Mouse (Mus musculus) kidney, postnatal 0 days (tissue): Measurements from ENCODE around the gene Asb15. TPM values are rescaled to one million over a fixed set of nuclear protein-coding genes. Genes with fewer than 3 reads are reported as not detected.

Experiments
- ATAC-seq: fragments of 200-750 bp; cut with Nextera tagmentation; replicated peaks from 2 replicates; pipeline ENCODE4 v1.8.0; 2017; ENCODE audit warnings: low read depth, moderate number of reproducible peaks, moderate TSS enrichment, moderate library complexity; ENCODE audit not compliant: low FRiP score
- DNase-seq: peaks from one replicate; pipeline ENCODE4 v3.0.0-alpha.2; 2016; ENCODE audit warnings: low spot score
- H3K27ac ChIP-seq: fragments of 300-500 bp; sonication (generic); 2 replicates; pipeline ENCODE4 v1.5.1; 2014; ENCODE audit warnings: mild to moderate bottlenecking
- H3K27me3 ChIP-seq: fragments of 300-500 bp; sonication (generic); 2 replicates; pipeline ENCODE4 v1.6.1; 2014; ENCODE audit warnings: low read length, mixed read lengths; ENCODE audit not compliant: insufficient read depth
- H3K36me3 ChIP-seq: fragments of 300-500 bp; sonication (generic); 2 replicates; pipeline ENCODE4 v1.6.1; 2014; ENCODE audit warnings: low read length, mixed read lengths; ENCODE audit not compliant: insufficient read depth
- H3K4me1 ChIP-seq: fragments of 300-500 bp; sonication (generic); replicated peaks from 2 replicates; pipeline ENCODE4 v1.6.1; 2014; ENCODE audit warnings: antibody characterized with exemption, low read length, mixed read lengths; ENCODE audit not compliant: insufficient read depth
- H3K4me2 ChIP-seq: fragments of 300-500 bp; sonication (generic); 2 replicates; pipeline ENCODE4 v1.6.1; 2014; ENCODE audit warnings: mild to moderate bottlenecking, low read length, moderate library complexity, mixed read lengths
- H3K4me3 ChIP-seq: fragments of 300-500 bp; sonication (generic); replicated peaks from 2 replicates; pipeline ENCODE4 v1.5.1; 2014; ENCODE audit warnings: low read depth, low read length
- H3K9ac ChIP-seq: fragments of 300-500 bp; sonication (generic); 2 replicates; pipeline ENCODE4 v1.6.1; 2014; ENCODE audit warnings: low read depth, low read length
- H3K9me3 ChIP-seq: fragments of 300-500 bp; sonication (generic); replicated peaks from 2 replicates; pipeline ENCODE4 v1.6.1; 2016; ENCODE audit warnings: low read length, inconsistent platforms, mixed read lengths
- CTCF ChIP-seq: IDR thresholded peaks from 2 replicates; pipeline ENCODE4 v1.5.1; 2016; ENCODE audit warnings: antibody characterized with exemption, low read depth, mild to moderate bottlenecking, moderate library complexity
- WGBS: fragments of 180-500 bp; shearing (Covaris S2); extraction: QIAGEN DNeasy Blood & Tissue Kit; methylation state at CpG from one replicate; pipeline ENCODE4 v1.1.7; 2014; 5-methylcytosine and 5-hydroxymethylcytosine counted together
- polyA plus RNA-seq: library from polyadenylated mRNA; unstranded; fragments of >200 nt; fragmentation: Nextera tagmentation; extraction: Ambion mirVana; gene quantifications from 2 replicates; pipeline ENCODE4 v1.2.1, GENCODE M21; 2015

The Asb15 gene
- polyA plus RNA-seq, 1 experiment from 2014 or later: 1.0 TPM

DNA sequence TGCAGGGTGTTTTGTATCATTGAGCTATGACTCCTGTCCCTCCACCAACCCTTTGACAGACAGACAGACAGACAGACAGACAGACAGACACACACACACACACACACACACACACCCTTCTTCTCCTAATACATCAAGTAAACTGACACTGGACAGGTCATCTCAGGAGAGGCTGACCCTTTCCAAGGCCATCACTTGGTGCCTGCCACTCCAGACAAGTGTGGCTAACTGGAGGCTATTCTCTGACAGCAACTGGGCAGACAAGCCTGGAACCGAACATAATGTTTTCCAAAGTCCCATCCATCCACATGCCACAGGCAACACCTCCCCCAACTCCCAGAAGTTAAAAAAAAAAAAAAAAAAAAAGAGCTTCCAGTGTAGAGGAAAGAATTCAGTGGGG is 73.7 kb downstream of the Asb15 start:
- Histone ChIP-seq H3K4me3 (no peak overlapping the region), H3K9me3 (no peaks in the 10 kb centered on the region), H3K36me3 (no peaks in the 10 kb centered on the region), H3K4me1 (no peaks in the 10 kb centered on the region), H3K4me2 (no peak overlapping the region), H3K27me3 (no peaks in the 10 kb centered on the region), H3K9ac (no peak overlapping the region), H3K27ac (no peak overlapping the region)
- ATAC-seq (no peak), DNase-seq (no peak)
- no peak for TF ChIP-seq CTCF
- 15% methylated on average over 1 of the region's 1 CpGs for WGBS

DNA sequence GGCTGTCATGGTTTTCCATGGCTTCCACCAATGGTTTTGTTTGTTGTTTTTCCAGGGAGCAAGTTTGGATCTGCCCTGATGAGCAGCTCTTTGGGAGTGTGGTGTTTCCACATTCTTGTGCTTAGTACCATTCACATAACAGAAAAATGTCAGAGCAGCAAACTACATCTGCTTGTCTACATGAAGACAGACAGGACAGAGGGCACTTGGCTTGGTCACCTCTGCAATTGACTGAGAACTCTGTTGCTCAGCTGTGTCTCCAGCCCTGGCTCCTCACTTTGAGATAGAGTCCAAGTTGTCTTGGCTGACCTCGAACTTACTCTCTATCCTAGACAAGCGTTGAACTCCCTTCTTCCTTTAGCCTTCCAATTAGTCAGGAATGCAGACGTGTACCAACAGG is 74.4 kb downstream of the Asb15 start:
- no peak for DNase-seq
- Histone ChIP-seq H3K27ac (no peak overlapping the region), H3K36me3 (no peaks in the 10 kb centered on the region), H3K4me1 (no peaks in the 10 kb centered on the region), H3K9me3 (no peaks in the 10 kb centered on the region), H3K4me3 (no peak overlapping the region), H3K27me3 (no peaks in the 10 kb centered on the region), H3K4me2 (no peak overlapping the region), H3K9ac (no peak overlapping the region)
- WGBS: 81% methylated on average over 3 of the region's 3 CpGs
- ATAC-seq: no peak
- no peak for TF ChIP-seq CTCF

DNA sequence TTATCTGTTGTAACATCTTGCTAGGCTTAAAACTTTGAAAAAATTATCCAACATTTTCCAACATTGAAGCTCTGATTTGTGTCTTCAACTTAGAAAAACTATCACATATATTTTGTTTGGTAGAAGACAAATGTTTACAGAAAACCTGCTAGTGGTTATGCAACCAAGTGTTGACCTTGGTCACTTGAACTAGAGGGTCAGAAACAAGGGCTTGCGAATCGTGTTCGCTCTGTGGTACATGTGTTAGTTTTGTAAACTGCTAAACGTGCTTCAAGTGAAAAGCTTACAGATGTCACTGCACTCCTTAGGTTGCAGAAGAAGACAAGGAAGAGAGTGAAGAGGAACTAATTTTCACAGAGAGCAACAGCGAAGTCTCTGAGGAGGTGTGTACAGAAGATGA is 75.0 kb downstream of the Asb15 start:
- ATAC-seq (no peak), DNase-seq (no peak)
- WGBS: 85% methylated on average over 5 of the region's 5 CpGs
- Histone ChIP-seq H3K9ac (no peak overlapping the region), H3K27ac (no peak overlapping the region), H3K9me3 (no peaks in the 10 kb centered on the region), H3K36me3 (no peaks in the 10 kb centered on the region), H3K27me3 (no peaks in the 10 kb centered on the region), H3K4me2 (no peak overlapping the region), H3K4me3 (no peak overlapping the region), H3K4me1 (no peaks in the 10 kb centered on the region)
- no peak for TF ChIP-seq CTCF

DNA sequence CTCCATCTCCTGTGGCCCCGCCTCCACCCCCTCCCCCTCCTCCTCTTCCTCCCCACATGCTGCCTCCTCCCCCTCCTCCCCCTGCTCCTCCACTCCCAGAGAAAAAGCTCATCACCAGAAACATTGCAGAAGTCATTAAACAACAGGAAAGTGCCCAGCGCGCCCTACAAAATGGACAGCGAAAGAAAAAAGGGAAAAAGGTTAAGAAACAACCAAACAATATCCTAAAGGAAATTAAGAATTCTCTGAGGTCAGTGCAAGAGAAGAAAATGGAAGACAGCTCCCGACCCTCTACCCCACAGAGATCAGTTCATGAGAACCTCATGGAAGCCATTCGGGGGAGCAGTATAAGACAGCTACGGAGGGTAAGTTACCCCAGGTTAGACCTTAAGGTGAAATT is 76.3 kb downstream of the Asb15 start:
- Histone ChIP-seq H3K27me3 (no peaks in the 10 kb centered on the region), H3K4me1 (no peaks in the 10 kb centered on the region), H3K4me2 (no peak overlapping the region), H3K4me3 (no peak overlapping the region), H3K9ac (no peak overlapping the region), H3K27ac (no peak overlapping the region), H3K36me3 (no peaks in the 10 kb centered on the region), H3K9me3 (no peaks in the 10 kb centered on the region)
- no peak for DNase-seq
- 98% methylated on average over 7 of the region's 7 CpGs for WGBS
- no peak for TF ChIP-seq CTCF
- no peak for ATAC-seq

DNA sequence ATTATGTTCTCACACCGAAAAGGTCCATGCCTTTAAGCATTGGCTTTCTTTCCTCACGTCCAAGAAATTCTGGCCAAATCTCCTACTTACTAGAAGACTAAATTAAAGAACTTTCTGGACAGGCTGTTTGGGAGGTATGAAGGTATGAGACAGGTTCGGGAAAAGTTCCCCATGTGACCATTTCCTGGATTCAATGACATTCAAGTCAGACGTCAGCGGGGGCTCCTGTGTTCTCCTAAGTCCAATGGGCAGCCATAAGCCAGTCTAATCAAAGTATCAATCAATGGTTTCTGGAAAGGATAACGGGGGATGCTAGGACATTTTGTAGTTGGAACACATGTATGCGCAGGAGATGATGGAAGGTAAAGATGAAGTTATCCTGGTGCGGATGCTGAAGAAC is 77.7 kb downstream of the Asb15 start:
- Histone ChIP-seq H3K27ac (no peak overlapping the region), H3K4me2 (no peak overlapping the region), H3K27me3 (no peaks in the 10 kb centered on the region), H3K9me3 (no peaks in the 10 kb centered on the region), H3K9ac (no peak overlapping the region), H3K4me3 (no peak overlapping the region), H3K4me1 (no peaks in the 10 kb centered on the region), H3K36me3 (no peaks in the 10 kb centered on the region)
- 95% methylated on average over 8 of the region's 8 CpGs for WGBS
- DNase-seq (no peak), ATAC-seq (no peak)
- TF ChIP-seq CTCF: no peak

DNA sequence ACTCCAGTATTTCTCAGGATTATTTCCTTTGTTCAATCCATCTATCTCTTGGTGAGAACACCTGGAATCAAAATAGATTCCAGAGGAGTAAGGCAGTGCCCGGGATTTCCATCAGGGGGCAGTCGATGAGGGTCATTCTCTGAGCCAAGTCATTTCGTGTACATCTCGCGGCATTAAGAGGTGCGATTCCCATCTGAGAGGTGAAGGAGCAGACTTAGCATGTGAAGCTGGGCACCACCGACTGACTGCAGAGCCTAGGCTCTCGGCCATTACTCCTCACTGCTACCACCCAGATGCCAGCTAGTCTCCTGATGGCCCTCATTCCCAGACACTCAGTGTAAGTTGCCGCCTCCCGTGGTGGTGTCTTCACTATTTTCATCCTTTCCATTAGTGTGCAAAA is 78.6 kb downstream of the Asb15 start:
- 82% methylated on average over 10 of the region's 10 CpGs for WGBS

DNA sequence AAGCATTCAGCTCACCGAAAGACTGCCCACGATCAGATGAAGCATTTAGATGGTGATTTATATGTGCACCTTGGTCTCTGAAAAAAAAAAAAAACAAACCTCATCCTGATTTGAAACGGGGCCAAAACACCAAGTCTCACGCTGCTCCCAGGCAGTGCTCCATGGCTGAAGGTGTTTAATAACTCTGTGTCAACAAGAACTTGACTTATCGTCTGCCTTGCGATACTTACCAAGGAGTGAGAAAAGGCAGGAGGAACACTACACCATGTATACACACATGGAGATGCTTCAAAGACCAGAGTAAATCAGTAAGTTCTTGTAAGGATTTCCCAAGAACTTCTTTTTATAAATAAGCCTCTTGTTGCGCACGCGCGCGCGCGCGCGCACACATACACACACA is 79.6 kb downstream of the Asb15 start:
- Histone ChIP-seq H3K27ac (no peak overlapping the region), H3K27me3 (no peaks in the 10 kb centered on the region), H3K36me3 (0 out of 2 replicates have a peak, but pooled peaks cover 1% of the 10 kb centered on the region), H3K9me3 (no peaks in the 10 kb centered on the region), H3K4me2 (no peak overlapping the region), H3K4me1 (no peaks in the 10 kb centered on the region), H3K9ac (no peak overlapping the region), H3K4me3 (no peak overlapping the region)
- TF ChIP-seq CTCF: no peak
- WGBS: 56% methylated on average over 15 of the region's 15 CpGs
- DNase-seq (peak; percentile 25), ATAC-seq (0 out of 2 replicates have a peak, but pooled peaks have one; percentile 23)

More for the DNA sequence above, 78.6 kb downstream of the Asb15 start:
- H3K4me3 ChIP-seq: no peak overlapping the region
- H3K4me2 ChIP-seq: no peak overlapping the region
- no peak for ATAC-seq
- no peak overlapping the region for H3K27ac ChIP-seq
- no peaks in the 10 kb centered on the region for H3K9me3 ChIP-seq
- no peak overlapping the region for H3K9ac ChIP-seq
- no peaks in the 10 kb centered on the region for H3K36me3 ChIP-seq
- H3K27me3 ChIP-seq: no peaks in the 10 kb centered on the region
- no peak for DNase-seq
- TF ChIP-seq CTCF: no peak
- H3K4me1 ChIP-seq: no peaks in the 10 kb centered on the region
